Mouse (Mus musculus): ENCODE measurements at regions not wholly inside any gene's neighbourhood (a gene's known extent, or its start where the extent isn't known, plus 50 kb on each side); places are given as distances from the start of the nearest gene placed in this dataset.

DNA sequence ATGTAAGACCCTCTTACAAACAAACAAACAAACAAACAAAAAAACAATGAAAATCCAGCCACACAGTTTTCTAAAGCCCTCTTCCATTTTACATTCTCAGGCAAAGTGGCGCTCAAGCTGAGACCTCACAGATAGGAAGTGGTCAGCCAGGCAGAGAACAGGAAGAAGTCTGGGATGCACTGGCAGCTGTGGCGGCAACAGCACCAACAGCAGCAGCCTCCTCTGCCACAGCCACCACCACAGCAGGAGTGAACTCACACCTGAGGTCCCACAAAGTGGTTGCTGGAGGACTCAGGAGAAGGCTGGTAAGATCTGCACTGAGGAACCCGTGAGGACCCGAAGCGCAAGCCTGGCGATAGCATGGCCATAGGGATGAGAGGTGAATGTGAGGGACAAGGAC lies 156.3 kb downstream of the Grm4 start:
- no peak for DNase-seq (ENCODE audit: low spot score in 2 of 2)

DNA sequence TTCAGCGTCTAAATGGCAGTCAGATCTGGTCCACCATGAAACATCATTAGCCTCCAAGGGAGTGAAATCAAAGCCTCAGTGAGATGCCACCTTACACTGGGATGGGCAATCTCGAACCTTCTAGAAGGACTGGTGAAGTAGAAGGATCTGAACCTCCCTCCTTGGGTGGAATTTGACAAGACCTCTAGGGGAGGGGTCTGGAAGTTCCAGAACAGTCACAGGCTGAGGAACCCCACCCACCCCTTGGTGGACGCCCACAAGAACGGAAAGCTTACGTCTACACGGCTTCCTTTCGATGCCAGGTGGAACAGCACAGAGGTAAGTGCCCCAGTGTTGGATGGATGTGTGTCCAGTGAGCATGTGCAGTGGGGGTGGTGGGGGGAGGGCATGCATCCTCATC lies 156.9 kb downstream of the Grm4 start:
- no peak for DNase-seq (ENCODE audit: low spot score in 2 of 2)

- no peak for DNase-seq (ENCODE audit: low spot score in 2 of 2)
These were observed 157.3 kb downstream of the Grm4 start for GRCm38 (mm10) chr17:27363911-27364310.

DNA sequence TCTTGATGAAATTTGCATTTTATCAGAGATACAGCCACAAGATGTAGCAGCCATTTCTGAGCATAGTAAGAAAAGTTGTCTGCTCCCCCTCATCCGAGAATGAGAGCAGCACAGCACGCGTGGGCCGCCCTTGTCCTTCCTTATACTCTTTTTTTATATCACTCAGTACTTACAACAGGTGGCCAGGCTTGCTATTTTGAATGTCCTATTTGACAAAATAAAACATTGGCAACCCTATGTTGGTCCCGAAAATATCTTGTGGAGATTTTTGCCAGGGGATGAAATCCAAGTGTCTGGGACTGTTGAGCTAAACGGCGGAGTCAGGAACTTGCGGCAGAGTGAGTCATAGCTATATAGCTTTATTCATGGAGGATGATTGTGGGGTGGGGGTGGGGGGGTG lies 158.0 kb upstream of the Lemd2 start:
- DNase-seq (ENCODE audit: low spot score in 2 of 2): no peak

- DNase-seq (ENCODE audit: low spot score in 2 of 2): no peak
These were observed 157.1 kb upstream of the Lemd2 start for GRCm38 (mm10) chr17:27361362-27361761.

- no peak for DNase-seq (ENCODE audit: low spot score in 2 of 2)
These were observed 152.6 kb upstream of the Lemd2 start for GRCm38 (mm10) chr17:27356862-27357261.

GRCm38 (mm10) chr17:27355717-27356116 lies 151.4 kb upstream of the Lemd2 start:
- DNase-seq (ENCODE audit: low spot score in 2 of 2): no peak

GRCm38 (mm10) chr17:27355056-27355455 lies 150.8 kb upstream of the Lemd2 start:
- no peak for DNase-seq (ENCODE audit: low spot score in 2 of 2)

DNA sequence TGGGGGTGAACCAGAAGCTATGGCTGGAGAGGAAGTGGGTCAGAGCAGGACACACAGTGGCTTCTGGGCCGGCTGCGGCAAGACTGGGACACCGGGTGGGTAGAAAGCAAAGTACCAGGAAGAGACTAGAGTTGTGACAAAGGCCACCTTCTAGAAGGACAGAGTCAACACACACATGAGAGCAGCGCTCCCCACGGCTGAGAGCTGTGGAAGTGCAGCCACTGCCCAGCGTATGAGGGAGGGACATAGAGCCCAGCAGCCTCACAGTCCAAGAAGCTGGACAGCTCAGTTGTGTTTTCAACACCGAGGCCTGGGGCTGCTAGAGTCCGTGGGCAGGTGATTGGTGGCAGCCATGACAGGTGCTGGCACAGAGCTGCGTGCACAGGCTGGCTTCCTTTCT lies 145.6 kb upstream of the Lemd2 start:
- DNase-seq (ENCODE audit: low spot score in 2 of 2): no peak

DNA sequence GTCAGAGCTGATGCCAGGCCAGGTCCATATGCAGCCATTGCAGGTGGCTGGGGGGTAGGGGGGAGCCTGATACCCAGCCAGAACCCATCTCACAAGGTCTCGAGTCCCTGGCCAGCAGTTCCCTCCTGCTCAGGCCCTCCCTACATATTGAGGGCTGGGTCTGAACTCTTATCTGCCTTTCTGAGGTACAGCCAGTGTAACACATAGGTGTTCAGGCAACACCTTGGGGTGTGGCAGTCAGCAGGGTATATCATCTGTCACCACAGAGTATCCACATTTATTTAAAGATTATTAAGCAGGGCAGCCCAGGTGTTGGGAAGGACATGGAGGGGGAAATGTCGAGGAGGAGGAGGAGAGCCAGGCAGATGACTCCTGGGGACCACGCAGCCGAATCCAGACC lies 145.2 kb upstream of the Lemd2 start:
- DNase-seq (ENCODE audit: low spot score in 2 of 2): no peak

- DNase-seq (ENCODE audit: low spot score in 2 of 2): no peak
These were observed 138.0 kb upstream of the Lemd2 start for GRCm38 (mm10) chr17:27341952-27342890.

DNA sequence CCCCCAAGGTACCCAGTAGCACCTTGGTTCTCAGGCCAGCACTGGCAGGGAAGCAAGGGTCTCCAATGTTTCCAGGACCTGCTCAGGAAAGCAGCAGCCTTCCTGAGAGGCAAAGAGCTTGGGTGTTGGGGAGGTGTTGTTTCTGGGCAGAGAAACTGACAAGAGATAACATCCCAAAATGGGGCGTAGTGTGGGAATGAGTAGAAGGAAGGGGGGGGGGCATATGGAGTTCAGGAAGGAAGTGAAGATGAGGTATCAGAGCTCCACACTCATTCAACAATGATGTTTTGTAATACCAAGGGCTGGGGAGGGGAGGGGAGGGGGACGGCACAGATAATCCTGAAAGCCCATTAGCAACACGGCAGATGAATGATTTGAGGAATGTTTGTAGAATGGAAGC lies 135.6 kb upstream of the Lemd2 start:
- DNase-seq (ENCODE audit: low spot score in 2 of 2): no peak

DNA sequence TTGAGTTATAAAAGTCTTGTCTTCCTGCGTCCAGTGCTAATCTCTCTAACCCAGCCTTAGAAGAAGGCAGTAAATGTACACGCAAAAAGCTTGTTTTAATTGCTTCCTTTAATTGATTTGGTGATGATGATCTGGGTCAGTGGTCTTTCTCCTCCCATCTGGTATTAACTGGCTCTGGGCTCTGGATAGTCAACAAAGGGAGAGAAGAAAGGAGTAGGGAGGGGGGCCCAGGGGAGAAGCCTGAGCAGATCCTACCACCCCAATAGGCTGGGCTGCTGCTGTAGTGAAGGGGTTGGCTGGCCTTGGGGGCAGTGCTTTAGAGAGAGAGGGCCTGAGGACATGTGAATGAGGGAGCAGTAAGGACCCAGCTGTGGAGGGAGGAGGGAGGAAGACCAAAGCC lies 135.0 kb upstream of the Lemd2 start:
- DNase-seq (ENCODE audit: low spot score in 2 of 2): no peak

DNA sequence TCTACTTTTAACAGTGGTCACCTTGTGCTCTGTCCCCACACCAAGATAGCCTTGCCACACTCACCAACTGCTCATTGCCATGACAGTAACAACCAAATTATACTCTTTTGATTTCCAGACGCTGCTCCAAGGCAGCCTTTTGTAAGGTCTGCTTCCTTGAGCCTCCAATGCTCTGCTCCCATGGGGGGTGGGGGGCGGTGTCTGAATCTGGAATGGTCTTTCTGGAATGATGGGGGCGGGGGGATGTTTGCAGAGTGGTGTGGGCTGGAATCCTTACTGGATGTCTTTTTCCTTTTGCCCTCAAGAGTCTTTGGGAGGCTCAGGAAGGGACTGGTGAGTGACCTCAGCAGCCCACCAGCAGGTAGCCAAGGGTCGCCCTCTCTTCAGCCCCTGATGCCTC lies 131.4 kb upstream of the Lemd2 start:
- no peak for DNase-seq (ENCODE audit: low spot score in 2 of 2)

- DNase-seq (ENCODE audit: low spot score in 2 of 2): peak in 1 of 2 experiments; percentile 25
These were observed 129.3 kb upstream of the Lemd2 start for GRCm38 (mm10) chr17:27333593-27333992.

- DNase-seq (ENCODE audit: low spot score in 2 of 2): no peak
These were observed 128.9 kb upstream of the Lemd2 start for GRCm38 (mm10) chr17:27333141-27333540.

GRCm38 (mm10) chr17:27332076-27332475 lies 127.8 kb upstream of the Lemd2 start:
- no peak for DNase-seq (ENCODE audit: low spot score in 2 of 2)

DNA sequence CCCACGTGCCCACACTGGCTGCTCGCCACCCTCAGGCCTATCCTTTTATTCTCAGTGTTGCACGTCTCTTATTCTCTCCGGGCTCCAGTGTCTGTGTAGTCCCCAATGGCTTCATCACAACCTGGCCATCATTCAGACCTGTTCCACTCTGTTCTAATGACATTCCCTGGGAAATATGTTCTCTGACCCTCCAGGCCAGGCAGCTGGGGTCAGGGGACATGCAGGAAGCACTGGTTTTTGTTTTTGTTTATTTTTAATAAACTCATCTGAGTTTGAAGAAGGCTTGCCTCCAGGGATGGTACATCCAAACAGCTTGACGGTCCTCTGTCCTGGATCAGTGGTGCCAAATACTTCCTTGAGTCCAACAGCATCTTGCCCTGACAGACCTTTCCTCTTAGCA lies 127.4 kb upstream of the Lemd2 start:
- DNase-seq (ENCODE audit: low spot score in 2 of 2): no peak

GRCm38 (mm10) chr17:27329791-27330190 lies 125.5 kb upstream of the Lemd2 start:
- peak in 1 of 2 experiments; percentile 71 for DNase-seq (ENCODE audit: low spot score in 2 of 2)

DNA sequence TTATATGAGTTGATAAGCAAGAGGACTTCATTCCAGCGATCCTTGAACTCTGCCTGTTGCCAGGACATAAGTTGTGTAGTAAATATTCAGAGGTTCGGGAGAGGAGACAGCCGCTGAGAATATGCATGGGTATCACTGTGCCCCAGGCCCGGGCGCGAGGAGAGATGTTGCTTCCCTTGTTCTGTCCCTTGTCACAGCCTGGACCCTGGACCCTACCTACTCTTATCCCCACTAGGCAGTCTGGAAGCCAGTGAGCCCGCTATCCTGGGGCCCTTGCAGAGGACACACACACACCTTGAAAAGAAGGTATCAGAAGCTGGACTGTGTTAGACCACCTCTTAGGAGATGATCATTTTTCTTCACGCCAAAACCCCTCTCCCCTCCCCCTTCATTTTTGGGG lies 124.9 kb upstream of the Lemd2 start:
- peak in 1 of 2 experiments; percentile 19 for DNase-seq (ENCODE audit: low spot score in 2 of 2)

- DNase-seq (ENCODE audit: low spot score in 2 of 2): peak; percentile 69 to 80
These were observed 120.8 kb upstream of the Lemd2 start for GRCm38 (mm10) chr17:27325002-27325460.

GRCm38 (mm10) chr17:27323513-27323912 lies 119.2 kb upstream of the Lemd2 start:
- no peak for DNase-seq (ENCODE audit: low spot score in 2 of 2)

Measured in gastrocnemius, postnatal 4 days (tissue).